Mouse (Mus musculus) neural tube, embryonic 10.5 days (tissue): Measurements from ENCODE around the gene AC109138.7.

Source experiments
- DNase-seq: peaks from one replicate; pipeline ENCODE4 v3.0.0-alpha.2; 2017; ENCODE audit warnings: low spot score; ENCODE audit errors: extremely low spot score

Gene AC109138.7

GRCm38 (mm10) chr19:4217140-4217539, 3.0 kb downstream of the AC109138.7 start:
- no peak for DNase-seq

GRCm38 (mm10) chr19:4217855-4218254, 3.7 kb downstream of the AC109138.7 start:
- DNase-seq = no peak

GRCm38 (mm10) chr19:4218293-4218692, 4.1 kb downstream of the AC109138.7 start:
- no peak for DNase-seq

GRCm38 (mm10) chr19:4218784-4219183, 4.6 kb downstream of the AC109138.7 start:
- DNase-seq = no peak

- DNase-seq = no peak
These were observed 5.8 kb downstream of the AC109138.7 start for GRCm38 (mm10) chr19:4219943-4220342.

- DNase-seq = no peak
These were observed 6.3 kb downstream of the AC109138.7 start for GRCm38 (mm10) chr19:4220416-4220815.

- DNase-seq = no peak
These were observed 7.0 kb downstream of the AC109138.7 start for GRCm38 (mm10) chr19:4220957-4221743.

GRCm38 (mm10) chr19:4222165-4222564, 8.0 kb downstream of the AC109138.7 start:
- no peak for DNase-seq

GRCm38 (mm10) chr19:4226779-4227178, 12.6 kb downstream of the AC109138.7 start:
- DNase-seq = no peak

- no peak for DNase-seq
These were observed 13.3 kb downstream of the AC109138.7 start for GRCm38 (mm10) chr19:4227446-4227845.

GRCm38 (mm10) chr19:4227894-4228678, 13.9 kb downstream of the AC109138.7 start:
- DNase-seq = peak; percentile 65

GRCm38 (mm10) chr19:4228891-4229290, 14.7 kb downstream of the AC109138.7 start:
- no peak for DNase-seq

GRCm38 (mm10) chr19:4229451-4230076, 15.4 kb downstream of the AC109138.7 start:
- DNase-seq = no peak

GRCm38 (mm10) chr19:4230415-4230814, 16.3 kb downstream of the AC109138.7 start:
- no peak for DNase-seq

GRCm38 (mm10) chr19:4231253-4232185, 17.4 kb downstream of the AC109138.7 start, which contains the start of gene Pold4:
TSS of gene Pold4 (plus strand) at chr19:4231899.
- DNase-seq = peak; percentile 87

GRCm38 (mm10) chr19:4232186-4232572, 18.0 kb downstream of the AC109138.7 start:
- DNase-seq = no peak

- no peak for DNase-seq
These were observed 18.5 kb downstream of the AC109138.7 start for GRCm38 (mm10) chr19:4232651-4233050.

- no peak for DNase-seq
These were observed 20.4 kb downstream of the AC109138.7 start for GRCm38 (mm10) chr19:4234548-4234947.

- DNase-seq = peak; percentile 40
These were observed 26.1 kb downstream of the AC109138.7 start for GRCm38 (mm10) chr19:4240247-4240668.

GRCm38 (mm10) chr19:4242416-4242815, 28.3 kb downstream of the AC109138.7 start:
- DNase-seq = no peak

GRCm38 (mm10) chr19:4244775-4245174, 30.6 kb downstream of the AC109138.7 start:
- DNase-seq = no peak
